Mouse (Mus musculus) spleen, postnatal 36 days (tissue): ENCODE measurements around the gene Filip1l.

Source experiments
- DNase-seq, 2 experiments: peaks; one replicate each; pipeline ENCODE4 v3.0.0; 2022; ENCODE audit warnings: low spot score in 2 of 2, mixed read lengths in 1 of 2

Gene Filip1l

DNA sequence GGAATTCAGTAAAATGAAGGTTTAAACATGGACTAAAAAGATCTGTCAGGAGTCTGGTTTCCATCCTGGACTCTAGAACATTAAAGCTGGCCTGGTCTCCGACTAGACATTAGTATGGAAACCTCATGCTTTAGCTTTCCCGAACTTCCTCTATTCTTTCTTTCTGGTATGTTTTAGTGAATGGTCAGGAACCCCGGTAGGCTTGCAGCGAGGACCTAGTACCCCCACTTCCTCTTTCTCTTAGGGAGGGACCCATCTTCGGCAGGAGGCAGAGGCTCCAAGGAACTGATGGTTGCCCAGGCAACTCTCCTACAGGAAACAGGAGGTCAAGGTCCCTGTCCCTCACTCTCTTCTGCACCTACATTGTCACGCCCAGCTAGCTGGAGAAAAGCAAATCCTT is 43.4 kb downstream of the Filip1l start:
- no peak for DNase-seq

DNA sequence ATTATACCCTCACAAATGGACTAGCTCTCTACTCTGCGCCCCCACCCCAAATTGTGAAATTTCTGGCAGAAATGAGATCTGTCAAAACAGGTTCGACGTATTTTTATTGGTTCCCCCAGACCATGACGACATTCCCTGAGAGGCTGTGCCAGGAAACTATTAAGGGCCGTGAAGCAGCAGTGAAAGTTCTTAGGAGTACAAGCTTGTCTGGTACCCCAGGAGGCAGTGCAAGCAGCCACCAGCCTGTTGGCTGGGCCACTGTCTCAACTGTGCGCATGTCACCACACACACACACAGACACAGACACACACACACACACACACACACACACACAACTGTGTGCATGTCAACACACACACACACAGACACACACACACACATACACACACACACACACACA is 45.0 kb downstream of the Filip1l start:
- no peak for DNase-seq

DNA sequence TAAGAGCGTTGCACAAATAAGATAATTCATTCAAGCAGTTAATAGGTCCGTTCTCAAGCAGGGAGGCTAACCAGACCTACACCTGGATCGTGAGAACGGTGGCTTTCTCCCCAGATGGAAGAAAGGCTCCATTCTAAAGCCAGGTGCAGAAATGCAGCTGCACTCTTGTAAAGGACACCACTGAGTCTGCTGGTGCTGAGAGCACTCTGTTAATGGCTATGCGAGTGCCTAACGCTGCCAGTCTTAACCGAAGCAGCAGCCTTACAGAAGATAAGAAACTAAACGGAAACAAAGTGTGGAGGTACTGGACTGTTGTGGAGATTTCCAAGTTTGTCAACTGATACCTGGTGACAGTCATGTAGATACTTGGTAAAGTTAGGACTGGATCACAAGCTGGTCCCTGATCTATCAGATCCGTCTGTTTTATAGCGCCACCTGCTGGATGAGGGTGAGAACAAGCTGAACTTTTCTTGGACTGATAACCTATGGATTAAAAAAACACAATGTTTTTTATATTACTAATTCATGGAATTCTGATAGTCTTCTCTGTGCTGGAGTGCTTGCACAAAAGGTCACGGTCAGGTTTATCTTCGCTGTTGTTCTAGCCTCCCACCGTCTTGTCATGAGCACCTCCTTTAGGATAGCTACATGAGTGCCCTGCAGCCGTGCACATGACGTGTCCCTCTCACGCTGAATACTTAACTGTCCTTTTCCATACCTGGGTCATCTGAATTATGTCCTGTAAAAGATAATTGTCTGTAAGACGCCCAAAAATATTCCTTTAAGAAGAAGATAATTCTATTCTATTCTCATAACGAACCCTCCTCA is 45.7 kb downstream of the Filip1l start:
- peak; percentile 47 to 67 for DNase-seq

DNA sequence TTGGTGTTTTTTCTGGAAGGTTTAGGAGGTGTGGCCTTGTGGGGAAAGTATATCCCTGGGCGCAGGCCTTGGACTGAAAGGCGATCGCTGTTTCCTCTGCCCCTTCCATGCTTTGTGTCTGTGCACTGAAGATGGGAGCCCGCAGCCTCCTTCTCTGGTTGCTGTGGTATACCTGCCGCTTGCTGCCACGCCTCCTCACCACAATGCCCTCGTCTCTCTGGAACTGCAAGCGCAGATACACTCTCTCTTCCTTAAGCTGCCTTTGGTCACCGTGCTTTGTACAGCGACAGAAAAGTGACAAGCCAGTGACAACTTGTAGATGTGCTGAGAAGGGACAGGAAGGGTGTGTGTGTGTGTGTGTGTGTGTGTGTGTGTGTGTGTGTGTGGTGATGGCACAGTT is 46.7 kb downstream of the Filip1l start:
- no peak for DNase-seq

- DNase-seq, result no peak
These were observed 48.8 kb downstream of the Filip1l start for GRCm38 (mm10) chr16:57401702-57402101.

DNA sequence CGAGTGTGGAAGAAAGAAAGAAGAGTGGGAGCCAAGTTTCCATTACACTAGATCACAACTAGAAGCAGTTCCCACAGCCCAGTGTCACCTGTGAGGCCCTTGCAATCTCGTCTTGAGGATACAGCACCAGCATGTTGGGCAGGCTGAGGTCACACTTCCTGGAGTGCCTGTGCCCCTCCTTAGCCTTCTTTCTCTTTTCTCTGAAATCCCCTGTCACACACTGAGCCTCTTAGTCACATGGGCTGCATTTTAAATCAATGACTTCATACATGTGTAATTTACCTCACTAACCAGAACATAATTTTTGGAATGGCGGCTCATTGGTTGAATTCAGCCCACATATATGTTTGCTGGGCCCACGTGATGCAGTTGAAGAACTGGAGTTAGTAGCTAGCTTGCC is 50.0 kb downstream of the Filip1l start:
- DNase-seq, result no peak

GRCm38 (mm10) chr16:57403825-57404224 is 50.9 kb downstream of the Filip1l start:
- DNase-seq, result no peak

DNA sequence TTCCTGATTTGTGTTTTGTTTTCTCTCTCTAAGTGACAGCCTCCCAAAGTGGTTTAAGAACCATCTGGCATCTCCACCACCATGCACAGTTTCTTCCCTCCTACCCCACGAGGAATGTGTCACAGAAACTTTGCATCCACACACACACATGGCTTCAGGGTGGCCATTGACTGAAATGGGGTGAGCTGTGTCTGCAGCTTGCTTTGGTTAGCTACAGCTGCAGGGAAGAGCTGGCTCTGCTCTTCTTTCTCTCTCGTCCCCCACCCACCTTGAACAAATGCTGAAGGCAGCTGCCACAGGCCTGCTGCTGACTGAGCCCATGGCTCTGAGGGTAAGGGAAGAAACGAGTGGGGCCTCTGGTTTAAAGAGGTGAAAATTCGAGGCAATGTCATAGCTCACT is 59.9 kb downstream of the Filip1l start:
- DNase-seq, result no peak

DNA sequence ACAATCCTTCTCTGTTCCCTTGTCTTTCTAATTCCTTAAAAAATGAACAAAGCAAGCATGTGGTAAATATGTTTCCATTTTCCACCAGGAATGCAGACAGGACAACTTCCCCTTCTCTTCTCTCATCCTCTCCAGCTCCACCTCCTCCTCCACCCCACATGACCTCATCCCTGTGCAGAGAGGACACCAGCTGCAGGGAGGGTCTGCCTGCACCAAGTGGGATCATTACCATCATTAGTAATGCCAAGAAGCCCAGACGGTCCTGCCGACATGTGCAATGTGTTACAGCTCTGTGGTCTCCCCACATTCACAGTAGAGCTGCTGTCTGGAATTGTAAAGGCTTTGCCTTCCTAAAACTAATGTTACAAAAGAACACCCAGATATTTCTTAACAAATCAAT is 63.2 kb downstream of the Filip1l start:
- no peak for DNase-seq

- no peak for DNase-seq
These were observed 64.1 kb downstream of the Filip1l start for GRCm38 (mm10) chr16:57417017-57417416.

DNA sequence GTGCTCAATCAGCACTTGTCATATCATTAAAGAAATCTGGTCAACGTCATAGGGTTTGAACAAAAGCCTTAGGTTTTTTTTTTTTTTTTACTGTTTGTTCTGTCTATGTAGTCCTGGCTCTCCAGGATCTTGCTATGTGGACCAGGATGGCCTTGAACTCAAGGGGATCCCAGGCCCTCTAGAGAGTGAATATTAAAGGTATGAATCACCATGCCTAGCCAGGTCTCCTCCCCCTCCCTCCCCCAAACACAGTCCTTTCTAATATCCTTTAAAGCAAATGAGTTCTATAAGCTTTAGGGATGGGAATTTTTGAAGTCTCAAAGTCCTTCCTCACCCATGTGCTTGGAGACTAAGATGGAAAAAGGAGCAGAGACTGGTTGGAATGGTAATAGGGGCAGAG is 65.1 kb downstream of the Filip1l start:
- DNase-seq, result no peak

GRCm38 (mm10) chr16:57419332-57419731 is 66.4 kb downstream of the Filip1l start:
- no peak for DNase-seq

DNA sequence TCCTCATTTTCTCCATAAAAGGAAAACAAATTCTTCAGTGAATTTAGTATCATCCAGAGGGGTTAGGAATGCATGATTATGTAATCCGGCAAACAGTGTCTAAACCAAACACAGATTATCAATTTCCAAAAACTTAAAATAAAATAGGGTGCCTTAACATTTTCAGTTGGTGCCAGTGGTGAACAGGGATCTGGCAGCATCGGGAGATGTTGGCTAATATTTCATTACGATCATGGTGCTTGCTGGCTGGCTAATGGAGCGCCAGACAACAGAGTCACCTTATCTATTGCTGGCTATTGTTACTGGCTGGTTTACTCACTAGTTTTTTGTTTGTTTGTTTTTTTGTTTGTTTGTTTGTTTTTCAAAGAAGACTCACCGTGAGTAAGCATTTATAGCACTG is 67.0 kb downstream of the Filip1l start:
- no peak for DNase-seq

DNA sequence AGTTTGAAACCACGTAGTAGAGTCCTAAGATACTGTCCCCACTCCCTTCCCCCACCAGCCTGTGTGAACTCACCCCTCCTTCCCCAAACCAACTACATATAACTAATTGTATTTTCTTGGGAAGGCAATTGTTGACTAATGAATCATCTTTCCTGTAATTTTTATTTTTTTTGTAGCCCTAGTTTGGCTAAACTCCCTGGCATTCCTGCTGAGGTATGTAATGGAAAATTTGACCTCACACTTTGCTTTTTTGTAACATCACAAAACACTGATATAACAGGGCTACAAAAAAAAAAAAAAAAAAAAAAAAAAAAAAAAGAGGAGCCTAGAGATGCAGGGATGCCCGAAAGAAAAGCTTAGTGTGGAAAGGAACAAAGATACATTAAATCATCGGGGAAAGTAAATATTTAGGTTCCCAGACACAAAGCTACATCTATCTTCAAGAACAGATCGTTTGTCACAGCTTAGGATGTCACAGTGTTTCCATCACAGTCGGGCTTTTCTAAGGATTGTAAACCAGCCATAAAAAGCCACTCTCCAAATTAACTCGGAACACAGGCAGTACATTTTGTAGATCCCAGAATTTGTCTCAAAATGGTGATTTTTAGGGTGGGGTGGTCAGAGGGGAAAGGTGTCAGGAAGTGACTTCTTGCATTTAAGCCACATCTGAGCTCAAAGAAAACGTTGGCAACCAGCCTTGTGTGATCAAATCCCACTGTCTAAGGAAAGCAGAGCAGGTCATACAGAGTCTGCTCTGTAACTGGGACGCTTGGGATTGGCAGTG is 68.1 kb downstream of the Filip1l start:
- DNase-seq, result no peak

DNA sequence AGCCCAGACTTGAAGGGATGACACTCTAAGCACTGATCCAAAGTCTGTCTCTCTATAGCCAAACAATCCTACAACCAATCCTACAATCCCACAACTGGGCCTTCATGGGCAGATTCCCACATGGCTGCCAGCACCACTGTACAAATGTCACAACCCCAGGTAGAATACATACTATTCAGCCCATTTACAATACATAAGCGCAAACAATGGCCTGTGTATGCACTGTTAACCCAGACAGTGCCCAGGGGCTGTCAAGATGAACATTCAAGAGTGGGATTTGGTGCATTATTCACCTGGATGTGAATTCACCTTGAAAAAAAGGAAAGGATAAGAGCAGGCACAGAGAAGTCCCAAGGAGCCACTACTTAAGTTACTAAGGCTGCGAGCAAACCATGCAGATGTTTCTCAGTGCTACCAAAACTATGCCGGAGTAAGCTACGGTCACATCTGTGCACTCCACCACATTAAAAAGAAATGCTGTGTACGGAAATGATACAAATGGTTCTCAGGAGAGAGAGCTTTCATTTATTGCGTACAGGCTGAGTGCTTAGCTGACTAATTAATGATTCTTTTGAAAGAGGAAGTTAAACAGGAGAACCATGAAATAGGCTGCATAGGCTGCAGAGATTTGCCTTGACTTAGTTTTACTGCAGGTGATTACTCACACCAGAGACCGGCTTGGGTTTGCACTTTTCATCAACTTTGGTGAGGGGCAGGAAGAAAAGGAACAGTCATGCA is 69.0 kb downstream of the Filip1l start:
- DNase-seq, result peak; percentile 44 to 53

- DNase-seq, result peak; percentile 82
These were observed 70.3 kb downstream of the Filip1l start for GRCm38 (mm10) chr16:57423001-57423800.

DNA sequence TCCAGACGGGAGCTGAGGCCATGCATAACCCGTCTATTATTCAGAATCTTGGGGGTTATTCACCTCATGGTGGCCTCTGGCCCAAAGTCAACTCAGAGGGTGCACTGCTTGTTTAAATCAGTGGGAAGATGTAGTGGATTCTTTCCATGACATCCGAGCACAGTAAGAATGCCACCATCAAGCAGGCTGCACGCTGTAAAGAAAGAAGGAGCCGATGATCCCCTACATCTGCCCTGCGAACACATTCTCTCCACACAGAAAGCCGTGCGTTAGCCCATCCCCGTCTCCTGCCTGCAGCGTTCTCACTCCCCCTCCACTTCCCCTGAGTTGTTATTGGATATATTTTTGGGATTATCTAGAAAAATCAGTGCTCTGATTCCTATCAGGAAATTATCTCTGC is 73.8 kb downstream of the Filip1l start:
- no peak for DNase-seq

GRCm38 (mm10) chr16:57427516-57428285 is 74.8 kb downstream of the Filip1l start:
- DNase-seq, result no peak

GRCm38 (mm10) chr16:57428977-57429376 is 76.1 kb downstream of the Filip1l start:
- DNase-seq, result no peak

GRCm38 (mm10) chr16:57431294-57431693 is 78.4 kb downstream of the Filip1l start:
- no peak for DNase-seq

DNA sequence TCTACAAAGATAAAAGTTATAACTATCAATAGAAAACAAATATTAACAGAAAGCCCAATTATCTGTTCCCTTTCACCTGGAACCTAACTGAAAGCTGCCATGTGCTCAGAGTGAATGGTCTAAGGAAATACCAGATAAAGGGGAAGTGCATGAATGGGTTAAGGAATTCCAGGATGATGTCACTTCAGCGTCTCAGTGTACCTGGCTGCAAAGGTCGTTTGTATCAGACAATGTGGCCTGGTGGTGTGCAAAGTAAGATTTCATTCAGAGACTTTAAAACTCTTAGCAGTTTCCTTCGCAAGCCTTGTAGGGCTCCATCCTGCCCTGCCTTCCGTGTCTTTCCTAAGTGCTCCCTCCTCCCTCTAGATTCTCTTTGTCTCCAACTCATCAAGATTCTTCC is 80.3 kb downstream of the Filip1l start:
- no peak for DNase-seq
